Mouse (Mus musculus): ENCODE data around the gene 1700017B05Rik.

1700017B05Rik gene

DNA sequence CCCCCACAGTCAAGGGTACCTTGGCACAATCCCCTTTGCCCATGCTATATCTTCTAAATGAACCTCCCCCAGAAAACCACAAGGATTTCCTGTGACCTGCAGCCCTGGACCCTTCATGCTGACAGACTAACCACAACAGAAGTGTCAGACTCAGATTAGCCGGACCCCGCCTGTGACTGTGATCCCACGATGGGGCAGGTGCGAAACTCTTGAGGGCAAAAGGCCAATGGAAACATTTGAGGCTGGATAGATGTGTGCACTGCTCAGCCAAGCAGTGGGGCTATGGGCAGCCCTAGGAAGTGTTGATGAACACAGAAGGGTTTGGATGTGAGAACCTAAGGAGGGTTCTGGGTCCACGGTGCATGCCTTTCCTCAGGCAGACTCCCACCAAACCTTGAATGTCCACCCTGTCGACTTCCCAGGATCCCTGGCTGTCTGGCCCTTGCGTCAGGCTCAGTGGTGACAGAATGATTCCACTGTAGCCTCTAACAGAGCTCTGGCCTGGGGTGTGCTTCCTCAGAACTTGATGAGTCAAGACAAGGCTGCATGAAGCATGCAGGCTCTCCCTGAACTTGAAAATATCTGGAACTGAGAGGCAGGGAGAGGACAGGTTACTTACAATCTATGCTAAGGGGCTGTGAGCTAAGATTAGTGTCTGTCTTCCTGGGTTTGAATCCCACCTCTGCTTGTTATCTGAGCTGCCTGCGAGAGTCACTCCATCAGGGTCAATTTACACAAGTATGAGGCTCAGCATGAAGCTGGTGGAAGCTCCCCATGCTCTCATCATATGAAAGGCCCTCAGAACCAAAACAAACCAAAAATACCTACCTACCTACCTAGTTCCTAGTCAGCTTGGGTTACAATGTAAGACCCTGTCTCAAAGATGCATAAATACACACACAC, 10.7 kb upstream of the 1700017B05Rik start:
- DNase-seq (ENCODE audit: low read depth, low spot score): peak; percentile 29

DNA sequence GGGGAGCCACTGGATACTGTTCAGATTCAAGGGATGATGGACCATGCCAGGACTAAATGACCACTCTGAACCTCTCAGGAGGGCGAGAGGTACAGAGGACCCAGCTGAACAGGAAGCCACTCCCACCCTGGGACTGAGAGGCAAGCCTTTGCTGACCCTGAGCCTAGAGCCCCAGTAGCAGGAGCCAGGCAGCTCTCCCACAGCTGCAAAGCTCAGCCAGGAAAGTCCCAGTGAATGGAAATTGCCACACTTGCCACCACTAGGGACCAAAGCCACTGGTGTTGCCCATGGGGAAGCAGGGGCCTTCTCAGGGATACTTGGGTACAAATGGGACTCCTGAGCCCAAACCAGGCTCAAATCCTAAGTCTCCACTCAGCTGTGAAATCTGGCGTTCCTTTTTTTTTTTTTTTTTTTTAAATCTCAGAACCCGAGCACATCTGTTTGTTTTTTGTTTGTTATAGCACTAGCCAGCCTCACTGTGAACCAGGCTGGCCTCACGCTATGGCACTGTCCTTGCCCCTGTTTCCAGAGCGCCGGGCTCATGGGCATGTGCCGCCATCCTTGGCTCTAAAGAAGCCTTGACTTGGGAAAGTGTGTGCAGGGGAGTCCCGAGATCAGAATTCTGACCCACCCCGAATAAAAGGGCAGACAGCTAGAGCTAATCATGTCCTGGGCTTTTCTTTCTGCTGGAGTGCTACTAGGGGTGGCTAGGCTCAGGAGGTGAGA, 9.6 kb upstream of the 1700017B05Rik start:
- DNase-seq (ENCODE audit: low read depth, low spot score): no peak

DNA sequence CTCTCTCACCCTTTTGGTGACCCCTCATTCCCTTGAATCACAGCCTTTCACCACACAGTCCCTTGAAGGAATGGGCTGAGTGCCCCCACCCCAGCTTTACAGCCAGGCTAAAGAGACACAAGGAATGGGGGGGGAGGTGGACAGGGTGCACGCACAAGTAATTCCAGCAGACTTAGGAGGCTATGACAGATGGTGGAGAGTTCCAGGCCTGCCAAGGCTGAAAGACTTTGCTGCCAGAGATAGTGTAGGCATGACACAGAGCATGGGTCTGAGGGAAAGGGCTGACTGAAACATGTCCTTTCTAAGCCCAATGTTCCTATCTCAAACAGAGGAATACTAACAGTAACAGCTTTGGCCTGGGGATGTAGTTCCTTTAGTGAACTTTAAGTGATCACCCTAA, 8.7 kb upstream of the 1700017B05Rik start:
- no peak for DNase-seq (ENCODE audit: low read depth, low spot score)

DNA sequence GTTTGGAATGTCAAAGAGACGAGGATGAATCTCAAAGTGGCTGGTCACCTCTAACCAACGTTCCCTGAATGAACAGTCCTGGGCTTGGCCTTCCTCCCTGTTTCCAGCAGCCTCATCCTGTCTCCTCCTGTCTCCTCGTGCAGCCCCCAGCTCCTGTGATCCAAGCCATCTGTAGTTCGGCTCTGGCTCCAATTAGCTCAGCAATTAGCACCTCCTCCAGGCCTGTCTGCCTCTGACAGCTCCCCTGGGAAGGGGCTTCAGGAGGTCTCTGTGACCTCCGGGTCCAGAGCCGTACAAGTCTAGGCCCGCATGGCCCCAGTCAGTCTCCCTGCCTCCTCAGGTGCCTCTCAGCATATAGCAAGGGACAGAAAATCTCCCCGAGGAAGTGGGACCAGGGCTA, 8.0 kb upstream of the 1700017B05Rik start:
- no peak for DNase-seq (ENCODE audit: low read depth, low spot score)

DNA sequence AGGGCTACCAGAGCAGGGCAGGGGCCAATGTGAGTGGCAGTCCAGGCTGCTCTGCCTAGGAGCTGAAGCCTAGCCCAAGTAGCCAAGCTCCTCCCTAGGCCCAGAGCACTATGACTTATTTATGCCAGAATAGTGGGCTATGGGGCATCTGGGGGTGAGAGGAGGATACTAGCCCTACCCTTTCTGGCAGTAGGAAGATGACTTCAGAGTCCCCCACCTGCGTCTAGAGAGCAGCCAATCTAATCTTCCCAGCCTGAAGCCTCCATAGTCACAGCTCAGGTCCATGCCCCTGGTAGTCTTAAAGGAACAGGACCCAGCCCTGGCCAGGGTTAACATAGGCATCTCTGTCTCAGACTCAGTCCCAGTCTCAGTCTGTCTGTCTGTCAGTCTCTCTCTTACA, 7.0 kb upstream of the 1700017B05Rik start:
- no peak for DNase-seq (ENCODE audit: low read depth, low spot score)

DNA sequence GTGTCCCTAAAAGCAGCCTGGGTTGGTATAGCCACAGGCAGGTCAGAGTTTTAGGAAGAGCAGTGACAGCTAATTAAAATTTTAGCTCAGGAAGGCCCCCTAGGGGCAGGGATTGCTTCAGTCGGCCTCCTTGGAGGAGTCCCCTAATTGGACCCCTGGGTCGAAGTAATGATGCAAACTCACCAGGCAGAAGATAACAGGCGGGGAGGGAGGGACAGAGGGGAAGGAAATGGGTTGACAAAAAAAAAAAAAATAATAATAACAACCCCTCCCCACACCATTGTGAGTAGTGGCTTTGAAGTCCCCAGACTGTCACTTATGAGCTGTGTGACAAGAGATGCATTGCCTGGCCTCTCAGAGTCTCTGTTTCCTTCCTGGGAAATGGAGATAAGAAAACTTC, 6.2 kb upstream of the 1700017B05Rik start:
- DNase-seq (ENCODE audit: low read depth, low spot score): no peak

DNA sequence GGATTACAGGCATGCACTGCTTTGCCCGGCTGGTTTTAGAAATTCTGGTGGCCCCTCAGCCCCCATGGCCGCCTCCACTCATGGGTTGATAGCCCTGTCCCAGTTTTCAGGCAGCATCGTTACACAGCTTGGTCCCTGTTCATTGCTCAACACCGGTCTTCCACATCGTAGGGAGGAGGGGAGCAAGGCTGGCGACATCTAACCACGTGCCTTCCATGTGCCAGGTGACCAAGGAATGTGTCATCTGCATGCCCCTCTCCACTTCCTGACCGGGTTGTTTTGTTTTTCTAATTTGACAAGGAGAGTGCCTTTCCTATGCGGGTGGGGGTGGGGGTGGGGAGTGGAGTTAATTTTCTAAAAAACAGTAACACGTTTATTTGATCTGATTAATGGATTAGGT, 5.7 kb upstream of the 1700017B05Rik start:
- peak; percentile 34 for DNase-seq (ENCODE audit: low read depth, low spot score)

DNA sequence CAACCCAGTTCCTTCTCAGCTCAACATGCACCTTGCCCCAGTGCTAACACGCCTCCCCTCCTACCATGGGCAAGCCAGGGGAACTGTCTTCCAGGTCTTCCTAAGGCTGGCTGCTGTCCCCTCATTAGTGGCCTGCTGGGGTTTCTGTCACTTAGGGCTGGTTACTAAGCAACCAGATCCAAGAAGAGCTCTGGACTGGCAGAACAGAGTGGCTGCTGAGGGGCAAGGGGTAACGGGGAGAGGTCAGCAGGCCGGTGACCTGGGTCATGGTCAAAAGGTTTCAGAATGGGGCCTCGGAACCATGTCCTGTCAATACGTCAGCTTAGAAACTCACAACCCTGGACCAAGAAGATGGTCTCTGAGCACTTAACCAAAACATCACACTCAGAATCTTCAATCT, 5.0 kb upstream of the 1700017B05Rik start:
- DNase-seq (ENCODE audit: low read depth, low spot score): no peak

DNA sequence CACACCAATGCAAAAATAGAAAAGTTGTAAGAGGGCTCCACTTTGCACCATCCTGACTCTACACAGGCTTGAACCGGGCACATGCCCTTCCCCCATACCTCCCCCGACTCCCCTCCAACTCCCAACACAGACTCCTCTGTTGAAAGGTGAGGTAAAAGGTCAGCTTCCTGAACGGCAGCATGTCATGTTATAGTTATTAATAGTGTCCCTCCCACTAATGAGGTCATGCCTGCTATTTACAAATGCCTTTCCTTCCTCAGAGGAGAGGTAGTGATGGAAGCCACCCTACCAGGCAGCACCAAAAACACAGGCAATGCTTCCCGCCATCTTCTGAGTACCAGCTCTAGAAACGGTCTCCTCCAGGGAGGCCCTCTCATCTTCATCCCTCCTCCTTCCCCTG, 2.7 kb upstream of the 1700017B05Rik start:
- no peak for DNase-seq (ENCODE audit: low read depth, low spot score)

DNA sequence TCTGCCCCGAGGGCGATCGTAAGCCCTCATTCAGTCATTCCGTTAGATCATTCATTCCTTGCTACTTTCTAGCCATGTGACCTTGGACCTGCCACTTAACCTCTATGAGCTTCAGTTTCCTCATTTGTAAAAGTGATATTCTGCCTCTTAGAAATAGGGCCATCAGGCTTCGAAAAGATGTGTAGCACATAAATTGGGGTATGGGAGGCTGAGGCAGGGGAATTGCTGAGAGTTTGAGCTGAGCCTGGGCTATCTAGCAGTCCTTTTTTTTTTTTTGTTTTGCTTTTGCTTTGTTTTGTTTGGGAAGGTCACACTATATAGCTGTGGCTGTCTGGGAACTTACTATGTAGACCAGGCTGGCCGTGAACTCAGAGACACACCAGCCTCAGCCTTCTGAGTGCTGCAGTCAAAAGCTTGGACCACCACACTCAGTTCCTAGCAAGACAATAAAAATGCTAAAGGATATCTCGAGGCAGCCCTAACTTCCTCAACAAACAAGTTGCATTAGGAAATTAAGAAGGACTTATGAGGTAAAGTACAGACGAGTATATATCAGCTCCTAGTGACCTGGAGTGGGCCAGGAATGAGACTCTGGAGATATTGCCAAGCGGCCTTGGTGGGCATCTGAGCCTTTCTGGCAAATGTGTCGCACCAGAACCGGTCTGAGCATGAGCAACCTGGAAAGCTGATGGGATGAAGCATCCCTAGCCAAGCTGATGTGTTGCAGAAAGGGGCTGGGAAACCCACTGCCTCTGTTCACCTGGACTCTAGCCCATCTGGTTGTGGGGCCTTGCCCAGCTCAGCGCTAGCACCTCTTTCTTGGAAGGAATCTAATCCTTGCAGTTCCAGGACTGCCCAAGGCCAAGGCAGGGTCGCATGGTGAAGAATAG, 628 bp upstream of the 1700017B05Rik start:
- DNase-seq (ENCODE audit: low read depth, low spot score): no peak

DNA sequence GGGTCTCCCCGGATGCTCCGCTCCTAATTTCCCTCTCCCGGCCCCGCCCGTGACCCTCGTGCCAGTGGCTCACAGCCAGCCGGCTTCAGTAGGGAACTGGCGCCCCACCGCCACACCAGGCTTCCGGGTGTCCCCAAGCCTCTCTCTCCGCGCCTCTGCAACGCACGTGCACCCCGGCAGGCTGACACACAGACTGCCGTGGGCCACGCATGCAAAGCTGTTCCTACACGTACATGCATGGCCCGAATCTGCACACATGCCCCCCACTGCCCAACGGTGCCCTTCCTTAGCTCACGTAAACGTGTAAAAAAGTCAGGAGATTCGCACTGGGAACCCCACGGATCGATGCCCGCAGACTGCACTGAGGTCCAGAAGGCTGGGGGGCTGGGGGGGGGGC, 898 bp downstream of the 1700017B05Rik start:
- no peak for DNase-seq (ENCODE audit: low read depth, low spot score)

DNA sequence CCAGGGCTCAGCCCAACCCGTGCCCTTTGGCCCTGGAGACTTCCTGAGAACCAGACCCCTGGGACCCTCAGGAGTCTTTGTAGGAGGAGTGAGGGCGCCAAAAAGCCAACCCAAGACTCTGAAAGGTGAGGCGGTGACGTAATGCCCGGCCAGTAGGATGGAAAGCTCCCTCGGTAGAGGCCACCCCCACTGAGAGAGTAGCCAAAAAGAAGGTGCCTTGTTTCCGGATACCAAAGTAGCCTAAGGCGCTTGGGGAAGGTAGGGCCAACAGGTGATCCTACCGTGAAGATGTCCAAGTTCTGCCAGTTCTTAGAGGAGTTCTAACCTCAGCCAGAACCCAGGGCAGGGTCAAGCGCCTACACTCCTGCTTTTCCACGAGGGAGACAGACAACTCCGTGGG, 1.5 kb downstream of the 1700017B05Rik start:
- DNase-seq (ENCODE audit: low read depth, low spot score): peak; percentile 49

DNA sequence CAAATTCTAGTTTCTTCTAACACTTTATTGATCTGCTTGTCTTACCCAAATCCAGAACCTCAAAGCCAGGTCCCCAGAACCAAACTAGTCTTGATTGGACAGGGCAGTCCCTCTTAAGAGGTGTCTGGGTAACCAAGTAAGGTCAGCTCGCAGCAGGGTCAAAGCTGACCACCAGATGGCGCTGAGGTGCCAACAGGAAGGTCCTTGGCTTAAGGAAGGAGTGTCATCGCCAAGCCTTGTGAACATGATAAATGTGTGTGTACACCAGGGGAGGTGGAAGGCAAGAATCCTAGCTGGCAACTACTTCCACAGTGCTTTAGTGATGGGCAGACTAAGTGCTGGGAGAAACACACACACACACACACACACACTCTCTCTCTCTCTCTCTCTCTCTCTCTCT, 2.7 kb downstream of the 1700017B05Rik start:
- DNase-seq (ENCODE audit: low read depth, low spot score): peak; percentile 96

DNA sequence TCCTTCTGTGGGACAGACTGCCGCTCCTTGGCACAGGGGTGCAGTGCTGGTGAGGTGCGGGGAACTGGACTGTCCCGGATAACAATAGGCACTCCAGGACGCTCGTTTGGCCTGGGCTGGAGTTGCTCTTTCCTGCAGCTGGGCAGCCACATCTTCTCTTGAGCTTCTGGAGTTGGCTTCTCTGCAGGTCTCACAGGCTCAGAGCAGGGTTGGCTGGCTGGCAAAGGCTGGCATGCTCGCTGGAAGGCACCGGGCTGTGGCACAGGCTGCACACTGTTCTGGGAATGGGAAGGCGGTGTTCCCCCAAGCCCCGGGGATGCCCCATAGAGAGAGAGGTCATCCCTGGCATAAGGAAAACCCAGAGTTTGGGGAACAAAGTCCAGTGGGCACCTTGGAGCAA, 4.8 kb downstream of the 1700017B05Rik start:
- no peak for DNase-seq (ENCODE audit: low read depth, low spot score)

DNA sequence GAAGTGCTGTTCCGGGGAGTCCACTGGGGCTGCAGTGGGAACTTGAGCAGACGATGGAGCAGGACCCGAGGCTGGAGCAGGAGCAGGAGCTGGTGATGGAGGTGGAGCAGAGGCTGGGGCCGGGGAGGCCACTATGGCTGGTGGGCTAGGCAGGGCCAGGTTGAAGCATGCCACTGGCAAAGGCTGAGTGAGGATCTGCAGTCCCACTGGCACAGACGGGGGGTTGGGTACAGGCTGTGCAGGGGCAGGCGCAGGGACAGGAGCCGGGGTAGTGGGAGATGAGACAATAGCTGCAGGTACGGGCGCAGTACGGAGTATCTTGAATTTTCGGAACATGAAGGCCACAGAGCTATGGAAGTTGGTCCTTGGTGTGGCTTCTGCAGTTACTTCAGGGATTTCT, 5.6 kb downstream of the 1700017B05Rik start:
- DNase-seq (ENCODE audit: low read depth, low spot score): no peak

DNA sequence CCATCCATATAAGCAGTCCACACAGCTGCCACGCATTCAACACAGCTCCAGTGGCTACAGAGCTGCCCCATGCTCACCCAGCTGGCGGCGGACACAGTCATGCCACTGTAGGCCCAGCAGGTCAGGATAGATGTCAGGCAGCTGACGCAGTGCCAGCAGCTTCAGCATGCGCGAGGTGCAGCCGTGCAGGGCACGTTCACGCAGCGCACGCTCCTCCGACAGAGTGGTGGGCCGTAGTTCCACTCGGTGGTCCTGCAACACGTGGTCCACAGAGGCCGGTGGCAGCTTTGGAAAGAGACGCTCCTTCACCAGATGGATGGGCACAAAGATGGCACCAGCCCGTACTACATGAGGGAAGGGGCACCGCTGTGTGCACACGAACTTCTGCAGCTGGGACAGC, 6.1 kb downstream of the 1700017B05Rik start:
- DNase-seq (ENCODE audit: low read depth, low spot score): no peak

DNA sequence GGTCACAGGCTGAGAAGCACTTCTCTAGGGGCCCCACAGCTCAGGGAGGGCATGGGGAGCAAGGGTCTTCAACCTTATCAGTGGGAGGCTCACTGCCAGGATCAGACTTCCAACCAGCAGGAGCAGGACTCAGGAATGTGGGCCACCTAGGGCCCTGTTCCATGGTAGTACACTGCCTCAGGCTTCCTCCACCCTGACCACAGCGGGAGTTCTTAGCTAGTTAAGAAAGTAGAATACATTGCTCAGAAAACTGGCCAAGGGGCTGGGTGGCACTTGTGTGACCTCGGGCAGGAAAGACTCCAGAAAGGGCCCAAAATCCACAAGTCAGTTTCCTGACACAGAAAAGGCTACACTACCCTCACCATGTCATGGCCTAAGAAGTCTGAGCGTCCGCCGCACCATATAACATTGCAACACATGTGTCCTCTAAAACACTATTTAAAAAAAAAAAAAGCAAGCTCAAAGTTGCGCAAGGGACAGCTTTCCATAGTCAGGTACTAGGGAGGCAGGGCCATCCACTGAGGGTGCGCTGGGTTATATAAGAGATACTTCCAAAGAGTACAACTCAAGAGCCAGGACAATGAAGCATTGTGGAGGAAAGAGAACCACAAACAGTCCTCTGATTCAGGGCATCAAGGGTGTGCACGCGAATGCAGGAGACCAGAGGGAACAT, 7.5 kb downstream of the 1700017B05Rik start:
- DNase-seq (ENCODE audit: low read depth, low spot score): no peak

DNA sequence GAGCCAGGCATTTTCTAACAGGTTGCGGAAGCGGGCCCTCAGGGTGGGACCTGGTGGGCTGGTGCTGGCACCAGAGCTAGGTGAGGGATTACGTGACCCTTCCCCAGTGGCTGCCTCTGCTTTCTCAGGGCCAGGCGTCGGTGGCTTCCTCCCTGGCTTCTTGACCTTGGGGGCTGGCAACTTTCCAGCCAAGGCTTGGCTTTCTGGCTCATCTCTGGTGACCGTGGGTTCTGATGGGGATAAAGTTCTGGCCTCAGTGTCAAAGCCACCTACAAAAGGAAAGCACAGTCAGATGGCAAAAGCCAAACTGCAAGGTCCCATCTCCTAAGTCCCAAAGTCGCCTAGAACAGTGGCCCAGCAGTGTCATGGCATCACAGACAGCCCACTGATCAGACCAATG, 8.4 kb downstream of the 1700017B05Rik start:
- no peak for DNase-seq (ENCODE audit: low read depth, low spot score)

DNA sequence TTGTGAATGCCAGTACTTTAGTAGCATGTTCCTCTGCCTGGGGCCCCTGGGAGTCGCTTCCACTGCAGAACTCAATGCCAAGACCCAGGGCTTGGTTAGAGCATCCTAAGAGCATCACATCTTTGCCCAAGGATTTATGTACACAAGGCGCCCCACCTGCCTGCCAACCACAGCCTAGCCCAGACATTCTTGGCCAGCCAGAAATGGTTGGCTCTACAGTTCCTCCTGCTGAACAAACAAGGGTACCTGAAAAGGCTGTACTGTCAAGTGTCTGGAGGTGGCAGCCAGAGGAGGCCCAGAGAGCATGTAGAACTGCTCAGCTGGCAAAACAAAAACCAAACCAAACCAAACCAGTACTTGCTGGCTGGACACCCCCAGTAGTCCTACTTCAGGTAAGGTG, 11.3 kb downstream of the 1700017B05Rik start:
- no peak for DNase-seq (ENCODE audit: low read depth, low spot score)

DNA sequence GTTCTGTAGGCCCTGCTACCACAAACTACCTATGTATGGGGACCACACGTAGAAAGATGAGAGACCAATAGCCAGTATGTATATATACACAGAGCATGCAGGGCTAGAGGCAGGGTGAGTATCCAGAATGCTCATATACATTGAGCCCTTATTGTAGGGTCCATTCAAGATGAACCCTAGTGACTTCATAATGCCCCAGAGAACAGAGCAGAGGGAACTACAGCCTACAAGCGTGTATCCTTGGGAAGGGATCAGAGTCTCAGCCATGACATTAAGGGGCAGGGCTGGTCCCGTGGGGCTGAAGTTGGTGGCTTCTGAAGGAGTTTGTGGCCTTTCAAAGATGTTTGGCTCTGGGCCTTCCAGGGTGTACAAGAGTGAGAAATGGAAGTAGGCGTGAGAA, 12.4 kb downstream of the 1700017B05Rik start:
- no peak for DNase-seq (ENCODE audit: low read depth, low spot score)
